Mouse (Mus musculus) megakaryocyte, embryonic 14.5 days (primary cell): ENCODE measurements around the gene Olfr1394.

ENCODE experiments used
- FLI1 ChIP-seq: IDR thresholded peaks from 2 replicates; pipeline ENCODE4 v1.6.1; 2012; ENCODE audit warnings: low read length, inconsistent platforms, mixed read lengths
- GATA1 ChIP-seq: IDR thresholded peaks from 3 replicates; pipeline ENCODE4 v1.6.1; 2012; ENCODE audit warnings: mixed read lengths, low read length, inconsistent platforms, borderline replicate concordance

- TF ChIP-seq GATA1 (no peak), FLI1 (no peak)
Observed at GRCm38 (mm10) chr11:49114774-49115173, 39.4 kb upstream of the Olfr1394 start, which contains the start of gene Olfr1396.
